Mouse (Mus musculus) neural tube, embryonic 14.5 days (tissue): ENCODE results near the gene Creb3l2. TPM values are rescaled to one million over a fixed set of nuclear protein-coding genes. Genes with fewer than 3 reads are reported as not detected.

Source experiments
- ATAC-seq: fragments of 200-750 bp; cut with Nextera tagmentation; 2 replicates; pipeline ENCODE4 v1.8.0; 2017; ENCODE audit warnings: low read depth, mild to moderate bottlenecking, moderate TSS enrichment, moderate library complexity
- H3K27ac ChIP-seq: fragments of 300-500 bp; sonication (generic); 2 replicates; pipeline ENCODE4 v1.5.1; 2014; ENCODE audit warnings: low read depth, mild to moderate bottlenecking, control low read depth, low read length, moderate library complexity, mixed read lengths
- H3K27me3 ChIP-seq: fragments of 300-500 bp; sonication (generic); 2 replicates; pipeline ENCODE4 v1.6.1; 2014; ENCODE audit warnings: low read length; ENCODE audit not compliant: control insufficient read depth, insufficient read depth
- H3K36me3 ChIP-seq: fragments of 300-500 bp; sonication (generic); 2 replicates; pipeline ENCODE4 v1.6.1; 2014; ENCODE audit warnings: low read length, mixed read lengths; ENCODE audit not compliant: control insufficient read depth, insufficient read depth
- H3K4me1 ChIP-seq: fragments of 300-500 bp; sonication (generic); 2 replicates; pipeline ENCODE4 v1.6.1; 2014; ENCODE audit warnings: low read length; ENCODE audit not compliant: control insufficient read depth, insufficient read depth
- H3K4me2 ChIP-seq: fragments of 300-500 bp; sonication (generic); 2 replicates; pipeline ENCODE4 v1.6.1; 2014; ENCODE audit warnings: mild to moderate bottlenecking, low read depth, low read length, control low read depth
- H3K4me3 ChIP-seq: fragments of 300-500 bp; sonication (generic); 2 replicates; pipeline ENCODE4 v1.5.1; 2014; ENCODE audit warnings: low read depth, low read length, control low read depth, mixed read lengths
- H3K9ac ChIP-seq: fragments of 300-500 bp; sonication (generic); replicated peaks from 2 replicates; pipeline ENCODE4 v1.6.1; 2014; ENCODE audit warnings: low read depth, mild to moderate bottlenecking, control low read depth, low read length, mixed read lengths
- H3K9me3 ChIP-seq: fragments of 300-500 bp; sonication (generic); 2 replicates; pipeline ENCODE4 v1.6.1; 2016; ENCODE audit warnings: low read length; ENCODE audit not compliant: control insufficient read depth
- WGBS: fragments of 180-500 bp; shearing (Covaris S2); extraction: QIAGEN DNeasy Blood & Tissue Kit; methylation state at CpG from one replicate; pipeline ENCODE4 v1.1.7; 2014; 5-methylcytosine and 5-hydroxymethylcytosine counted together
- polyA plus RNA-seq: library from polyadenylated mRNA; unstranded; fragments of >200 nt; fragmentation: Nextera tagmentation; extraction: Ambion mirVana; gene quantifications from 2 replicates; pipeline ENCODE4 v1.2.1, GENCODE M21; 2014

The Creb3l2 gene
- polyA plus RNA-seq, 1 experiment from 2014 or later = 2.3 TPM

DNA sequence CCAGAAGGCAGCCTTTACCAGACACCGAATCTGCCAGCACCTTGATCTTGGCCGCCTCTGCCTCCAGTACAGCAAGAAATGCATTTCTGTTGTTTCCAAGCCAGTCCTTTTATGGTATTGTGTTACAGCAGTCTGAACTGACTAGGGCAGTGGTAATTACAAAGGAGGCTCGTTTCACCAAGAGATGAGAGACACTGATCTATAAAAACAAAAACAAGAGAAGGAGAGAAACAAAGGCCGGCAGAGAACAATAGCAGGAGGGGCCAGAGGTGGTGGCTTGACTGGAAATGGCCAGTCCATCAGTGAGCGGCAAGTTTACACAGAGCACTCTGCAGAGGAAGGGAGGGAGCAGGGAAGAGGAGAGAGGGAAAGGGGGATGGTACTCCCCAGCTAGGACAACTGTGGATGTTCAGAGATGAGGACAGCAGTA lies 105.1 kb downstream of the Creb3l2 start:
- 8% methylated on average over 5 of the region's 5 CpGs for WGBS
- Histone ChIP-seq H3K27me3 (no peaks in the 10 kb centered on the region), H3K9ac (no peak overlapping the region), H3K27ac (peak overlapping the region; percentile 55; the same call in 1 of the 2 replicates), H3K4me3 (no peak overlapping the region), H3K4me1 (peaks cover 9% of the 10 kb centered on the region), H3K9me3 (no peaks in the 10 kb centered on the region), H3K36me3 (no peaks in the 10 kb centered on the region), H3K4me2 (no peak overlapping the region)
- peak; percentile 44; the same call in 1 of the 2 replicates for ATAC-seq

GRCm38 (mm10) chr6:37336381-37336780 lies 105.6 kb downstream of the Creb3l2 start:
- no peaks in the 10 kb centered on the region for H3K36me3 ChIP-seq
- peak; percentile 45; the same call in 1 of the 2 replicates for ATAC-seq
- no peak overlapping the region for H3K4me3 ChIP-seq

DNA sequence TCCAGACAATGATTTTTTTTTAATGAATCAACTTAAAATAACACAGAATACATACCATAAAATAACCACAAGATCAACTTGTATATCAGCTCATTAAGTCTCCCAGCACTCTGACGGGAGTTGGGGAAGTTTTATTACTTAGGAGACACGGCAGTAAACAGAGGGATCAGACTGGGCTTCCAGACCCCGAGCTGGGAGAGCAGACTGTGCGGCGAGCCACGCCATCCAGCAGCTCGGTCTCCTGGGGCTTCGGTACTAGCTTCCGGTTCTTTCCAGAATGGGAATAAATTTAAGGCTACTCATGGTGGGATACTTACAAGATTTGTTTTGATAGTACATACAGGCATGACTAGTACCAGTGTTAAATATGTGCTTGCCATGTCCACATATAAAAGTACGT lies 109.1 kb downstream of the Creb3l2 start:
- WGBS = 47% methylated on average over 10 of the region's 10 CpGs
- H3K4me2 ChIP-seq = no peak overlapping the region

More at GRCm38 (mm10) chr6:37336381-37336780, 105.6 kb downstream of the Creb3l2 start:
- Histone ChIP-seq H3K9ac (no peak overlapping the region), H3K4me1 (peaks cover 9% of the 10 kb centered on the region), H3K4me2 (no peak overlapping the region), H3K9me3 (no peaks in the 10 kb centered on the region), H3K27me3 (no peaks in the 10 kb centered on the region), H3K27ac (0 out of 2 replicates have a peak overlapping the region, but pooled peaks have one; percentile 16)
- 50% methylated on average over 7 of the region's 7 CpGs for WGBS

DNA sequence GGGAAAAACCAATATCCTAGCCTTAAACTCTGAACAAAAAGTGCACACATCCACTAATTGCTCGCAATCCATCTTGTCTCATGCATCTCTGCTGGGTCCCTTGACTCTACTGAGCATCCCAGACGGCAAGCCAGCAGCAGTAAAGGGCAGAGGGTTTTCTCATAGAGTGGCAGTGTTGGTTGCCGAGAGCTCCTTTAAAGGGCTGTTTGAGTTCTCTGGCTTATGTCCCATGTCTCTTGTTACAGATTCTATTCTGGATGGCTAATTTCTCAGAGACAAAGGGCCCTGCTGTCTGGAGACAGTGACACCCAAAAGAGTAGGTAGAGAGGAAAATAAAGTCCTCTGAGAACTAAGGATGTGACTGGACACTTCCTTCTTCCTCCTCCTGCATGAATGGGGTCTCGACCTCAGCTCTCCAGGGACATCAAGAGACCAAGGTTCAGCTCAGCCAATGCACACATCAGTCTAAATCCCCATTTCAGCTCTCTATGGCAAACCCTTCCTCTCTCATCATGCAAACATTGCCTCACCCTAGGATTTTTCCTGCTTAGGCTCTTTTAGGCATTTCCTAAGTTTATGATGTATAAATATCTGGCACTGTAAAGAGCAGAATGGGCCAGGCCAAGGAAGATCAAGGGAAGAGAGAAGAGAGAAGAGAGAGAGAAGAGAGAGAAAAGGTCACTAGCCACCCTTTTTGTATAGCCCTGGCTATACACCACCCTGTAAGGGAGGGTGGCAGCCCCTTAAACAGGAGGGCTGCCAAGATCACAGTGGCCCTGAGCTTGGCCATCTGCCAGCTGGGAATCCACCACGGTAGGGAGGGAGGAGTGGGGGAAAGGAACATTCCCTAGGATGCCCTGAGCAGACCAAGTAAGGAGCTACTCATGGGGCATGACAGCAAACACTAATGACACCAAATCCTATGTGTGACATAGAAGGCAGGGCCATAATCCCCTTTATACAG lies 111.8 kb downstream of the Creb3l2 start:
- H3K36me3 ChIP-seq = no peaks in the 10 kb centered on the region
- no peaks in the 10 kb centered on the region for H3K27me3 ChIP-seq
- no peak overlapping the region for H3K9ac ChIP-seq
- peak; percentile 88 for ATAC-seq
- peaks cover 7% of the 10 kb centered on the region for H3K4me1 ChIP-seq
- no peak overlapping the region for H3K4me3 ChIP-seq
- 25% methylated on average over 5 of the region's 5 CpGs for WGBS
- no peak overlapping the region for H3K4me2 ChIP-seq
- peak overlapping the region; percentile 61; the same call in 1 of the 2 replicates for H3K27ac ChIP-seq
- H3K9me3 ChIP-seq = no peaks in the 10 kb centered on the region

More for the DNA sequence above, 109.1 kb downstream of the Creb3l2 start:
- H3K9ac ChIP-seq = no peak overlapping the region
- no peaks in the 10 kb centered on the region for H3K27me3 ChIP-seq
- H3K36me3 ChIP-seq = no peaks in the 10 kb centered on the region
- H3K27ac ChIP-seq = no peak overlapping the region
- ATAC-seq = no peak
- H3K9me3 ChIP-seq = no peaks in the 10 kb centered on the region
- H3K4me1 ChIP-seq = peaks cover 13% of the 10 kb centered on the region
- H3K4me3 ChIP-seq = no peak overlapping the region

- Histone ChIP-seq H3K4me3 (no peak overlapping the region), H3K4me2 (no peak overlapping the region), H3K27me3 (no peaks in the 10 kb centered on the region), H3K9me3 (no peaks in the 10 kb centered on the region), H3K27ac (0 out of 2 replicates have a peak overlapping the region, but pooled peaks have one; percentile 2), H3K4me1 (peaks cover 7% of the 10 kb centered on the region), H3K9ac (no peak overlapping the region), H3K36me3 (no peaks in the 10 kb centered on the region)
- no peak for ATAC-seq
- WGBS = 78% methylated on average over 3 of the region's 3 CpGs
Measured at GRCm38 (mm10) chr6:37329376-37329775, 112.6 kb downstream of the Creb3l2 start.

- 35% methylated on average over 7 of the region's 7 CpGs for WGBS
- Histone ChIP-seq H3K27ac (peak overlapping the region; percentile 28; the same call in 1 of the 2 replicates), H3K27me3 (no peaks in the 10 kb centered on the region), H3K4me1 (peaks cover 7% of the 10 kb centered on the region), H3K9me3 (no peaks in the 10 kb centered on the region), H3K9ac (no peak overlapping the region), H3K4me3 (no peak overlapping the region), H3K4me2 (no peak overlapping the region), H3K36me3 (no peaks in the 10 kb centered on the region)
- no peak for ATAC-seq
Measured at GRCm38 (mm10) chr6:37328671-37329070, 113.3 kb downstream of the Creb3l2 start.

DNA sequence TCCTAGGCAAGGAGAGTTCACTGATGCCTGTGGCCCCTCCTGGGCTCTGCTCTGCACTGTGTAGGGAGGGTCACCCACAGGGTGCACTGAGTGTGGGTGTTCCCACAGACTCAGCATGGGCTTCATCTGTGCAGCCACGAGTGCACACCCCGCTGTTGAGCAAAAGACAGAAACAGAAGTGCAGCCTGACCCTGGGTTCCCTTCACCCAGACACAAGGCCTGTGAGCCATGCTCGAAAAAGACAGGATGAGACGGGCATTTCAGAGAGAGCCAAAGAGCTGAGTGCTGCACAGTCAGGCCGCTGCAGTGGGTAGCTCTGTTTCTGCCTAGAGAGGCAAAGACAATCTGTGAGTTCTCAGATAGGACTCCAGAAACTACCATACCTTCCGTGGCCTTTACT lies 114.4 kb downstream of the Creb3l2 start:
- Histone ChIP-seq H3K27ac (0 out of 2 replicates have a peak overlapping the region, but pooled peaks have one; percentile 44), H3K36me3 (no peaks in the 10 kb centered on the region), H3K9me3 (no peaks in the 10 kb centered on the region), H3K4me1 (peaks cover 7% of the 10 kb centered on the region), H3K9ac (peak overlapping the region; percentile 7; the same call in 1 of the 2 replicates), H3K27me3 (no peaks in the 10 kb centered on the region), H3K4me2 (no peak overlapping the region), H3K4me3 (no peak overlapping the region)
- no peak for ATAC-seq
- 57% methylated on average over 6 of the region's 6 CpGs for WGBS

DNA sequence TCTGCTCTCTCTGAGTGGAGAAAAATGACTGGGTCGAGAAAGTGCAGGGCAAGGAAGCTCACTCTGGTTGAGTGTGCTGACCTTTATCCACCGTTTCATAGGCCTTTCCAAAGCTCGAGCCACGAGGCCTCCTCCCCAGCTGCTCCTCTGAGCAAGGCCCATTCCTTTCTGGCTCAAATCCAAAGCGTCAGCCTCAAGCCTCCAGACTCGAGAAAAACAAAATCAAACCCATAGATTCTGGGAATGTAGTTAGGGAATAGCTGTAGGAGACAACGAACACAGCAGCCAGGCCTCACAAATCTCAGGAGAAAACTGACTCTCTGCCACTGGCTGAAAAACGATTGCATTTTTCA lies 115.4 kb downstream of the Creb3l2 start:
- H3K36me3 ChIP-seq = no peaks in the 10 kb centered on the region
- no peaks in the 10 kb centered on the region for H3K9me3 ChIP-seq
- H3K4me2 ChIP-seq = no peak overlapping the region
- ATAC-seq = no peak
- WGBS = 32% methylated on average over 8 of the region's 8 CpGs
- peak overlapping the region; percentile 24; the same call in 1 of the 2 replicates for H3K27ac ChIP-seq
- H3K27me3 ChIP-seq = no peaks in the 10 kb centered on the region
- H3K4me1 ChIP-seq = peaks cover 7% of the 10 kb centered on the region
- no peak overlapping the region for H3K9ac ChIP-seq
- no peak overlapping the region for H3K4me3 ChIP-seq
